Mouse (Mus musculus) 416B (cell line): ENCODE data around the gene Gspt2.
"Not testable (repeated sequence)": the region's sequence is repeated elsewhere in the genome, so short reads cannot be mapped to it uniquely, and the experiment has no call there.

Experiments used
- DNase-seq: peaks from one replicate; pipeline ENCODE4 v3.0.0; 2011; ENCODE audit warnings: low read depth

Gene Gspt2

GRCm38 (mm10) chrX:94635961-94636563 lies at the start of gene Gspt2:
Gene Gspt2, plus strand, starts transcription at chrX:94636069.
- no peak for DNase-seq

DNA sequence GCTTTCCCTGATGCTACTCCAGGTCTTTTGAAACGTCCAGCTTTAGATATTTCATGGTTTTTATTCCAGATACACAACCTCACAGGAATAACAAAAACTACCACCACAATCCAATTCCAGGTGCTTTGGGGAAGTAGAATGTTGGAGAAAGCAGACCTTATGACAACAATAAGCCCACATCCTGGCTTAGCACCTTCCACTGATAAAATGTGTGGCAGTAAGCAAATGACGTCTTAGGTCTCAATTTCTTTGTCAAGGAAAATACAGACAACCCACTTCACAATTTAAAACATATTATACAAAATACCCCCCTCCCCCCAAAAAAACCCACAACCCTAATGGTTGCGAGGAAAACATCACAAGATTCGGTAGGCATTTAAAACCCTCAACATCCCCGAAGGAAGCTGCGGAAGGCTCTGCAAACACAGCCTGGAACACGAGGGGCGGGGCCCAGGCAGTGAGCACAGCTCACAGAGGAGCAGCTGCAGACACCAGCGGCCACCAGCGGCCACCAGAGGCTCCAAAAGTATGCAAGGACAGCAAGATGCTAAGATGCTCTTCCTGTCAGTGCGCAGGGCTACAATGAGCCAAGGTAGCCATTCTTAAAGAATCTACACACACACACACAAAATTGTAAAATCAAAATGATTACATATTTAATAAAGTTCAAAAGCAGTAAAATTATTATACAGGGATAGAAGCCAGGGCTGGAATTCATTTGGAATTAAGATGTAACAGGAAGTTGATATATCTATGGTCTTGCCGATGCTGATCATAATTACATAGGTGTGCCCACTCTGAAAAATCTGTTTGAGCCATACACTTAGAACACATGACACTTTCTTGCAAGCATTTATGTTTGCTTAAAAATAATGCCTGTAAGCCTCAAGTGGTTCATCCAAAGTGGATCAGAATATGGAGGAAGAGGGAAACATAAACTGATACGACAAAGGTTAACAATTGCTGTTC lies 10.8 kb upstream of the Gspt2 start:
- DNase-seq = peak; percentile 0

- DNase-seq = no peak
Measured at GRCm38 (mm10) chrX:94636911-94637310, 1.0 kb downstream of the Gspt2 start.

GRCm38 (mm10) chrX:94648541-94648940 lies 12.7 kb downstream of the Gspt2 start:
- no peak for DNase-seq

- peak; percentile 17 for DNase-seq
Measured at GRCm38 (mm10) chrX:94657734-94658133, 21.9 kb downstream of the Gspt2 start.

DNA sequence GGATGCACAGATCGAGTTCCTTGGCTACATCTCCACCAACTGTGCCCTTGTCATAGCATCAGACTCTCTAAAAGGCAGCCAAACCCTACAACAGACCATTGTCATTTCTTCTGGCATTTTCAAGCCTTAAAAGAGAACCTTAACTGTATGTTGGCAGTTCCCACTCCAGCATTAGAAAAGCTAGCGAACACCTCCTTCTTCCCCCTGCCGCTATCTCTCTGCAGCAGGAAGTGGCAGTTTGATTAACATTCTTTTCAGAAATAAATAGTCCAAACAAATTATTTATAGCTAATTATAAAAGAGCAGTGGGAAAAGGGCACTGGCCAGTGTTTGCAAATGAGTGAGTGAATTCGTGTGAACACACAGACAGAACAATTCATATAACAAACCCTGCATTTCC lies 34.9 kb downstream of the Gspt2 start:
- no peak for DNase-seq

DNA sequence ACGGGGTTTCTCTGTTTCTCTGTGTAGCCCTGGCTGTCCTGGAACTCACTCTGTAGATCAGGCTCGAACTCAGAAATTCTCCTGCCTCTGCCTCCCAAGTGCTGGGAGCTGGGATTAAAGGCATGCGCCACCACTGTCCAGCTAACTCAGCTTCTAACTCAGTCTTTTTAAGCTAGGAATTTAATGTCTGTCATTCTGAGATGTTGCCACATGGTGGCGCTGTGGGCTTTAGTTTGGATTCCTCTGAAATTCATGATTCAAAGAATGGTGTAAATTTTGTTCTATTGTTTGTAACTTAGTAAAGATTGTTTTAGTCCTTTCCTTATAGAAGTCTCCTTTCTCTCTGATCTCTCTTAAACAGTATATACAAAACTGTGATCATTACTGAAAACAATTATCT lies 39.1 kb downstream of the Gspt2 start:
- DNase-seq = peak; percentile 55

GRCm38 (mm10) chrX:94681581-94681980 lies 45.7 kb downstream of the Gspt2 start:
- DNase-seq = not testable (repeated sequence)

GRCm38 (mm10) chrX:94689593-94689992 lies 53.7 kb downstream of the Gspt2 start:
- DNase-seq = not testable (repeated sequence)
